Mouse (Mus musculus) lung, postnatal 0 days (tissue): ENCODE results near the gene Cyp4f40.

Source experiments
- CTCF ChIP-seq: IDR thresholded peaks from 2 replicates; pipeline ENCODE4 v1.5.1; 2016; ENCODE audit warnings: antibody characterized with exemption, mild to moderate bottlenecking
- EP300 ChIP-seq: IDR thresholded peaks from 2 replicates; pipeline ENCODE4 v1.6.1; 2016; ENCODE audit warnings: antibody characterized with exemption, mild to moderate bottlenecking, control low read depth

- TF ChIP-seq EP300 = no peak
- no peak for TF ChIP-seq CTCF
These were observed 32.3 kb downstream of the Cyp4f40 start for GRCm38 (mm10) chr17:32690959-32691358.
